9 mouse cellular contexts compared by ENCODE assay signal in genomic region chr10:86972503-86972826, GRCm38 (mm10). TPM values are rescaled to one million over a fixed set of nuclear protein-coding genes. Genes with fewer than 3 reads are reported as not detected.
DNase-seq lines count a peak whose midpoint lies in the region; ATAC-seq and TF ChIP-seq lines count a peak whose summit lies in the region.
"Had no signal": no experiment of that assay in that cellular context is flagged by ENCODE, and none has a peak within 500 bp of the region (broad histone marks: within the 10 kb centered on the region; RNA-seq: fewer than 3 reads in every experiment).

No protein-coding gene starts in this region.

- DNase-seq in kidney, postnatal 0 days (ENCODE audit: low spot score), result no peak
- no peak for DNase-seq in kidney, postnatal 25 days
- no peak for DNase-seq in hindbrain, postnatal 0 days (ENCODE audit: low spot score)
- no peak for DNase-seq in left cerebral cortex, postnatal 36 days (ENCODE audit: low spot score in 2 of 2)
- no peak for DNase-seq in gastrocnemius, postnatal 25 days

- H3K36me3 ChIP-seq in kidney, postnatal 0 days (ENCODE audit: insufficient read depth, low read length), result no peaks in the 10 kb centered on the region
- no peaks in the 10 kb centered on the region for H3K36me3 ChIP-seq in embryonic facial prominence, embryonic 15.5 days
- no peaks in the 10 kb centered on the region for H3K36me3 ChIP-seq in hindbrain, postnatal 0 days (ENCODE audit: insufficient read depth, low read length)
- no peaks in the 10 kb centered on the region for H3K36me3 ChIP-seq in midbrain, embryonic 16.5 days (ENCODE audit: control insufficient read depth, insufficient read depth, low read length)
- H3K36me3 ChIP-seq: G1E had no signal

- H3K4me2 ChIP-seq in kidney, postnatal 0 days (ENCODE audit: low read length), result peak overlapping the region; percentile 38; the same call in 1 of the 2 replicates
- peak overlapping the region; percentile 44; the same call in 1 of the 2 replicates for H3K4me2 ChIP-seq in embryonic facial prominence, embryonic 15.5 days (replicated peaks)
- H3K4me2 ChIP-seq in hindbrain, postnatal 0 days (ENCODE audit: low read depth, low read length), result peak overlapping the region; percentile 47
- H3K4me2 ChIP-seq in midbrain, embryonic 16.5 days (ENCODE audit: low read length), result peak overlapping the region; percentile 47; the same call in 1 of the 2 replicates

- H3K27ac ChIP-seq in kidney, postnatal 0 days, result no peak overlapping the region
- no peak overlapping the region for H3K27ac ChIP-seq in embryonic facial prominence, embryonic 15.5 days (replicated peaks)
- H3K27ac ChIP-seq in hindbrain, postnatal 0 days, result no peak overlapping the region
- H3K27ac ChIP-seq in midbrain, embryonic 16.5 days (ENCODE audit: low read length), result no peak overlapping the region

- TF ChIP-seq CTCF in kidney, postnatal 0 days (IDR thresholded peaks at IDR 0.05; ENCODE audit: low read depth), result no peak
- no peak for TF ChIP-seq CTCF in hindbrain, postnatal 0 days (IDR thresholded peaks at IDR 0.05; ENCODE audit: low read depth)

- H3K4me3 ChIP-seq in kidney, postnatal 0 days (replicated peaks; ENCODE audit: low read depth, low read length), result no peak overlapping the region
- no peak overlapping the region for H3K4me3 ChIP-seq in embryonic facial prominence, embryonic 15.5 days (replicated peaks)
- no peak overlapping the region for H3K4me3 ChIP-seq in hindbrain, postnatal 0 days (ENCODE audit: low read length)
- H3K4me3 ChIP-seq in midbrain, embryonic 16.5 days (ENCODE audit: low read depth, low read length), result no peak overlapping the region

- WGBS in kidney, postnatal 0 days, result 36% methylated on average over 7 of the region's 7 CpGs
- 33% methylated on average over 7 of the region's 7 CpGs for WGBS in embryonic facial prominence, embryonic 15.5 days
- 29% methylated on average over 7 of the region's 7 CpGs for WGBS in hindbrain, postnatal 0 days
- 31% methylated on average over 7 of the region's 7 CpGs for WGBS in midbrain, embryonic 16.5 days

- H3K4me1 ChIP-seq in kidney, postnatal 0 days (replicated peaks; ENCODE audit: insufficient read depth, low read length), result no peaks in the 10 kb centered on the region
- no peaks in the 10 kb centered on the region for H3K4me1 ChIP-seq in embryonic facial prominence, embryonic 15.5 days
- no peaks in the 10 kb centered on the region for H3K4me1 ChIP-seq in hindbrain, postnatal 0 days (ENCODE audit: insufficient read depth, low read length)
- H3K4me1 ChIP-seq in midbrain, embryonic 16.5 days (ENCODE audit: control insufficient read depth, insufficient read depth, low read length), result peaks cover 6% of the 10 kb centered on the region

- H3K9ac ChIP-seq in kidney, postnatal 0 days (ENCODE audit: low read depth, low read length), result no peak overlapping the region
- H3K9ac ChIP-seq in embryonic facial prominence, embryonic 15.5 days, result no peak overlapping the region
- H3K9ac ChIP-seq in hindbrain, postnatal 0 days (replicated peaks; ENCODE audit: low read length), result no peak overlapping the region
- no peak overlapping the region for H3K9ac ChIP-seq in midbrain, embryonic 16.5 days (ENCODE audit: low read depth, low read length)

- H3K9me3 ChIP-seq in kidney, postnatal 0 days (replicated peaks; ENCODE audit: low read length), result no peaks in the 10 kb centered on the region
- H3K9me3 ChIP-seq in embryonic facial prominence, embryonic 15.5 days (replicated peaks), result no peaks in the 10 kb centered on the region
- no peaks in the 10 kb centered on the region for H3K9me3 ChIP-seq in hindbrain, postnatal 0 days (ENCODE audit: low read length)
- no peaks in the 10 kb centered on the region for H3K9me3 ChIP-seq in midbrain, embryonic 16.5 days (replicated peaks; ENCODE audit: control insufficient read depth, low read length, poor library complexity, severe bottlenecking)

- no peaks in the 10 kb centered on the region for H3K27me3 ChIP-seq in kidney, postnatal 0 days (ENCODE audit: insufficient read depth, low read length)
- H3K27me3 ChIP-seq in embryonic facial prominence, embryonic 15.5 days, result no peaks in the 10 kb centered on the region
- no peaks in the 10 kb centered on the region for H3K27me3 ChIP-seq in hindbrain, postnatal 0 days (ENCODE audit: insufficient read depth, low read length)
- no peaks in the 10 kb centered on the region for H3K27me3 ChIP-seq in midbrain, embryonic 16.5 days (ENCODE audit: control insufficient read depth, insufficient read depth, low read depth, low read length)

- intact Hi-C loops in left cerebral cortex, postnatal 36 days (cut with DNase I), result loop anchor here (1.0 to 5.0 kb wide), 2 partner anchors 48 to 530 kb away; no protein-coding TSS in a partner anchor

- 0 out of 2 replicates have a peak, but pooled peaks have one; percentile 49 for ATAC-seq in kidney, postnatal 0 days (replicated peaks; ENCODE audit: low FRiP score, low read depth)
- no peak for ATAC-seq in embryonic facial prominence, embryonic 15.5 days (ENCODE audit: insufficient number of reproducible peaks, low FRiP score, low TSS enrichment, low read depth)
- ATAC-seq in hindbrain, postnatal 0 days, result peak; percentile 63
- ATAC-seq in midbrain, embryonic 16.5 days, result peak; percentile 77
- ATAC-seq in CD4-positive, CD25-positive, alpha-beta regulatory T cell, adult 4 months, result no peak

RNA-seq across cellular contexts. Expression of gene Stab2, which starts 35.4 kb away (rescaled TPM):
- 0.51 and 0.73 TPM in 2 replicates for polyA plus RNA-seq in kidney, postnatal 0 days (2015; fragmentation: Nextera tagmentation; extraction: Ambion mirVana)
- 0.20 and 0.23 TPM in 2 replicates for polyA plus RNA-seq in embryonic facial prominence, embryonic 15.5 days (2015; fragmentation: Nextera tagmentation; extraction: Ambion mirVana)
- total RNA-seq in hindbrain, postnatal 0 days (2014; rRNA removed), result 0.42 TPM in 1 of 2 replicates, not detected in the other
- 0.10 and 0.42 TPM in 2 replicates for polyA plus RNA-seq in hindbrain, postnatal 0 days (2015; fragmentation: Nextera tagmentation; extraction: Ambion mirVana)
- 0.03 and 0.10 TPM in 2 replicates for polyA plus RNA-seq in midbrain, embryonic 16.5 days (2015; fragmentation: Nextera tagmentation; extraction: Ambion mirVana)
- under 1 TPM; 0.46 to 0.56 TPM for polyA plus RNA-seq in CD4-positive, CD25-positive, alpha-beta regulatory T cell, adult 4 months (2017; shearing (Covaris generic))
- total RNA-seq in left cerebral cortex, postnatal 36 days (2021), result under 1 TPM; 0.32 to 0.54 TPM
- 1 to 10 TPM in 1 of 2 experiments, under 1 TPM in 1; 0.78 to 1.3 TPM for total RNA-seq in gastrocnemius, postnatal 25 days (2021)
- polyA plus RNA-seq: G1E had no signal

Comparison
In these comparisons a context has a peak if more than half of its experiments do, and no peak if none do; other contexts are left out.
1. ATAC-seq: peak in kidney, postnatal 0 days (single experiment), hindbrain, postnatal 0 days (single experiment) and midbrain, embryonic 16.5 days (single experiment); none in embryonic facial prominence, embryonic 15.5 days (single experiment) and CD4-positive, CD25-positive, alpha-beta regulatory T cell, adult 4 months (single experiment).
2. Peak in every context shown above with its lines, with median percentiles within 50 percentile points of each other: H3K4me2 ChIP-seq.